Mouse (Mus musculus): ENCODE measurements around the gene Taar7d.
"Not testable (repeated sequence)": the region's sequence is repeated elsewhere in the genome, so short reads cannot be mapped to it uniquely, and the experiment has no call there.

The Taar7d gene

GRCm38 (mm10) chr10:24026922-24027321, at the start of gene Taar7d:
Taar7d (plus strand) TSS chr10:24027222.
- no peak for DNase-seq (ENCODE audit: low spot score)

- no peak for DNase-seq (ENCODE audit: low spot score)
These were observed 49.1 kb upstream of the Taar7d start for GRCm38 (mm10) chr10:23977958-23978357.

- DNase-seq (ENCODE audit: low spot score): peak; percentile 82
These were observed 47.9 kb upstream of the Taar7d start for GRCm38 (mm10) chr10:23978901-23979705.

- DNase-seq (ENCODE audit: low spot score): no peak
These were observed 41.5 kb upstream of the Taar7d start, which contains the start of gene Taar6 for GRCm38 (mm10) chr10:23985546-23985945. Taar6 (minus strand) TSS chr10:23985646.

- no peak for DNase-seq (ENCODE audit: low spot score)
These were observed 40.6 kb upstream of the Taar7d start for GRCm38 (mm10) chr10:23986419-23986818.

GRCm38 (mm10) chr10:23993381-23993780, 33.6 kb upstream of the Taar7d start, which contains the start of gene Taar7a:
Taar7a (minus strand) TSS chr10:23993481.
- no peak for DNase-seq (ENCODE audit: low spot score)

- no peak for DNase-seq (ENCODE audit: low spot score)
These were observed 27.4 kb upstream of the Taar7d start, which contains the start of gene Taar7b for GRCm38 (mm10) chr10:23999639-24000038. Taar7b (plus strand) TSS chr10:23999939.

GRCm38 (mm10) chr10:24006442-24006841, 20.6 kb upstream of the Taar7d start:
- no peak for DNase-seq (ENCODE audit: low spot score)

GRCm38 (mm10) chr10:24007034-24007433, 20.0 kb upstream of the Taar7d start:
- no peak for DNase-seq (ENCODE audit: low spot score)

- no peak for DNase-seq (ENCODE audit: low spot score)
These were observed 18.9 kb upstream of the Taar7d start for GRCm38 (mm10) chr10:24008143-24008542.

- no peak for DNase-seq (ENCODE audit: low spot score)
These were observed 4.3 kb downstream of the Taar7d start for GRCm38 (mm10) chr10:24031347-24031746.

- DNase-seq (ENCODE audit: low spot score): no peak
These were observed 10.3 kb downstream of the Taar7d start, which contains the start of gene Taar7e for GRCm38 (mm10) chr10:24037314-24037713. Taar7e (plus strand) TSS chr10:24037614.

GRCm38 (mm10) chr10:24040120-24040869, 13.3 kb downstream of the Taar7d start:
- DNase-seq (ENCODE audit: low spot score): no peak

GRCm38 (mm10) chr10:24049210-24049609, 22.2 kb downstream of the Taar7d start, which contains the start of gene Taar7f:
Taar7f (plus strand) TSS chr10:24049510.
- no peak for DNase-seq (ENCODE audit: low spot score)

GRCm38 (mm10) chr10:24052039-24052438, 25.0 kb downstream of the Taar7d start:
- DNase-seq (ENCODE audit: low spot score): no peak

- DNase-seq (ENCODE audit: low spot score): no peak
These were observed 32.0 kb downstream of the Taar7d start for GRCm38 (mm10) chr10:24058986-24059385.

- DNase-seq (ENCODE audit: low spot score): not testable (repeated sequence)
These were observed 47.7 kb downstream of the Taar7d start for GRCm38 (mm10) chr10:24074751-24075150.

GRCm38 (mm10) chr10:24076200-24076599, 49.2 kb downstream of the Taar7d start, which contains the start of gene Taar8a:
Taar8a (plus strand) TSS chr10:24076500.
- DNase-seq (ENCODE audit: low spot score): not testable (repeated sequence)

All from yolk sac, embryonic 10.5 days (tissue).